ENCODE assay signal across 2 mouse cellular contexts in genomic region chr2:168621111-168621802, GRCm38 (mm10).
TF ChIP-seq lines count a peak whose summit lies in the region.

No protein-coding gene starts in this region.

TF ChIP-seq in C2C12, 6 proteins besides CTCF, POLR2A, EP300 and RAD21 (continued from another document):
- TF ChIP-seq FOSL1 (IDR thresholded peaks at IDR 0.05; ENCODE audit: insufficient read depth, low read length, poor library complexity, severe bottlenecking) (no peak), CEBPB (IDR thresholded peaks at IDR 0.05; ENCODE audit: low read depth) (peak; percentile 87), USF1 (IDR thresholded peaks at IDR 0.05; ENCODE audit: low read depth) (no peak), MAX (IDR thresholded peaks at IDR 0.05) (peak; percentile 87), MYOD1 (IDR thresholded peaks at IDR 0.05; ENCODE audit: control insufficient read depth, insufficient read length, low read depth) (no peak)

TF ChIP-seq in myocyte, 11 proteins besides CTCF, POLR2A, EP300 and RAD21 (continued from another document):
- TF ChIP-seq CEBPB (IDR thresholded peaks at IDR 0.05; ENCODE audit: insufficient read depth, poor library complexity, severe bottlenecking), result 0 out of 2 replicates have a peak, but pooled peaks have one; percentile 1
